Mouse (Mus musculus) forebrain, embryonic 13.5 days (tissue): Measurements from ENCODE around the gene Tcf3. TPM values are rescaled to one million over a fixed set of nuclear protein-coding genes. Genes with fewer than 3 reads are reported as not detected.

Experiments used
- ATAC-seq: fragments of 200-750 bp; cut with Nextera tagmentation; 2 replicates; pipeline ENCODE4 v1.8.0; 2017
- H3K27ac ChIP-seq: fragments of 300-500 bp; sonication (generic); 2 replicates; pipeline ENCODE4 v1.5.1; 2015; ENCODE audit warnings: inconsistent platforms, mild to moderate bottlenecking, moderate library complexity
- H3K27me3 ChIP-seq: fragments of 300-500 bp; sonication (generic); 2 replicates; pipeline ENCODE4 v1.6.1; 2015; ENCODE audit warnings: mild to moderate bottlenecking, inconsistent platforms
- H3K36me3 ChIP-seq: fragments of 300-500 bp; sonication (generic); 2 replicates; pipeline ENCODE4 v1.6.1; 2015; ENCODE audit warnings: mild to moderate bottlenecking, inconsistent platforms; ENCODE audit not compliant: poor library complexity, severe bottlenecking
- H3K4me1 ChIP-seq: fragments of 300-500 bp; sonication (generic); 2 replicates; pipeline ENCODE4 v1.6.1; 2015; ENCODE audit warnings: inconsistent platforms
- H3K4me2 ChIP-seq: fragments of 300-500 bp; sonication (generic); 2 replicates; pipeline ENCODE4 v1.6.1; 2015; ENCODE audit warnings: inconsistent platforms, mild to moderate bottlenecking, moderate library complexity
- H3K4me3 ChIP-seq: fragments of 300-500 bp; sonication (generic); 2 replicates; pipeline ENCODE4 v1.5.1; 2015; ENCODE audit warnings: mild to moderate bottlenecking, inconsistent platforms
- H3K9ac ChIP-seq: fragments of 300-500 bp; sonication (generic); 2 replicates; pipeline ENCODE4 v1.6.1; 2015; ENCODE audit warnings: mild to moderate bottlenecking, inconsistent platforms
- H3K9me3 ChIP-seq: fragments of 300-500 bp; sonication (generic); replicated peaks from 2 replicates; pipeline ENCODE4 v1.6.1; 2016; ENCODE audit warnings: inconsistent platforms
- WGBS: fragments of 180-500 bp; shearing (Covaris S2); methylation state at CpG from one replicate; pipeline ENCODE4 v1.1.7; 2015; 5-methylcytosine and 5-hydroxymethylcytosine counted together
- microRNA-seq: library from miRNA; unstranded; fragments of <30 nt; microRNA quantifications from one replicate; pipeline ENCODE4, GENCODE M21; 2016
- polyA plus RNA-seq: library from polyadenylated mRNA; unstranded; fragments of >200 nt; fragmentation: Nextera tagmentation; extraction: Ambion mirVana; gene quantifications from 2 replicates; pipeline ENCODE4 v1.2.1, GENCODE M21; 2015

Gene Tcf3
- polyA plus RNA-seq, 1 experiment from 2014 or later, result 112 TPM

DNA sequence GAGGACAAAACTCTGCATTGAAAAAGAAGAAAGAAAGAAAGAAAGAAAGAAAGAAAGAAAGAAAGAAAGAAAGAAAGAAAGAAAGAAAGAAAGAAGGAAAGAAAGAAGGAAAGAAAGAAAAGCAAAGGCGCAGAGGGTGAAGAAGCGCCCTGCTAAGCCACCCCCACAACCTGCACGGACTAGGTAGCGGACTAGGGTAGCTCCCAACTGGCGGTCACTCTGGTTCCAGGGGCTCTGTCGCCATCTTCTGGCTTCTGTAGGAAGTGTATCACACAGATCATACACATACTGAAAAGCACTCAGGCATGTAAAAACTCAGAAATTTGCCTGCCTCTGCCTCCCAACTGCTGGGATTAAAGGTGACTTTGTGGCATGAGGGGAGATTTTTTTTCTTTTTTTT is 59.4 kb downstream of the Tcf3 start:
- Histone ChIP-seq H3K27ac (no peak overlapping the region), H3K4me3 (no peak overlapping the region), H3K36me3 (0 out of 2 replicates have a peak, but pooled peaks cover under 1% of the 10 kb centered on the region), H3K9me3 (no peaks in the 10 kb centered on the region), H3K4me1 (peaks cover 14% of the 10 kb centered on the region), H3K27me3 (no peaks in the 10 kb centered on the region), H3K4me2 (no peak overlapping the region), H3K9ac (no peak overlapping the region)
- ATAC-seq, result no peak
- 16% methylated on average over 6 of the region's 6 CpGs for WGBS

DNA sequence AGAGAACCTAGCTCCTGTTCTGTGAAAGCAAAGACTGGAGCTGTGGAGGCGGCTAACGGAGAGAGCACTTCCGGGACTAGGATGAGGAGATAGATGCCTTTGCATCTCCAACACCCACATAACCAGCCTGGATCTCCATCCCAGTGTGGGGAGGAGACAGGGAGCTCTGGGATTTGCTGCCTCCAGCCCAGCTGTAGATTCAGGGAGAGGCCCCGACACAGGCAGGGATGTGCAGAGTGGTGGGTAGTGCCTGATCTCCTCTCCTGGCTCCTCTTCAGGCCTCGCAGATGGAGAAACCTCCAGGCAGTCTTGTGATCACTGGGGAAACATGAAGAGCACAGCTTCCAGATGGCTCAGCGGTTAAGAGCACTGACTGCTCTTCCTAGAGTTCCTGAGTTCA is 60.7 kb downstream of the Tcf3 start:
- H3K9me3 ChIP-seq, result no peaks in the 10 kb centered on the region
- ATAC-seq, result no peak
- H3K27me3 ChIP-seq, result peaks cover 2% of the 10 kb centered on the region; the same call in 1 of the 2 replicates
- 78% methylated on average over 6 of the region's 6 CpGs for WGBS
- H3K4me1 ChIP-seq, result peaks cover 14% of the 10 kb centered on the region
- H3K4me3 ChIP-seq, result no peak overlapping the region
- no peak overlapping the region for H3K4me2 ChIP-seq
- no peak overlapping the region; the same call in 1 of the 2 replicates for H3K9ac ChIP-seq
- H3K27ac ChIP-seq, result no peak overlapping the region
- no peaks in the 10 kb centered on the region for H3K36me3 ChIP-seq

DNA sequence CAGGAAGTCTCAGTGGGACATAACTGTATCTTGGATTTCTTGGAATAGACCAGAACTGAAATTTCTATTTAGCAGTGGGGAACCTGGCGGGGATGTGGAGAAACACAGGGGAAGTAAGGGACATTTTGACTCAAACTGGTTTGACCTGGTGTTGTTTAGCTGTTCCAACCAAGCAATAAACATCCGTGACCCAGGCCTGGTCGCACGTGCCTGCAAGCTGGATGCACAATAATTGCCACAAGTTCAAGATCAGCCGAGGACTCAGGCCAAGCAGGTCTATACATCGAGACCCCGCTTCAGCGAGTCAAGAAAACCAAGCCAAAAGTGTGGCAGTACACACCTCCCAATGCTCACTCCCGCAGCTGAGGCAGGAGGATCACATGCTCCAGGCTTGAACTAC is 61.5 kb downstream of the Tcf3 start:
- H3K4me1 ChIP-seq, result peaks cover 14% of the 10 kb centered on the region
- peak overlapping the region; percentile 32 for H3K9ac ChIP-seq
- no peaks in the 10 kb centered on the region for H3K36me3 ChIP-seq
- H3K27ac ChIP-seq, result no peak overlapping the region
- H3K4me3 ChIP-seq, result peak overlapping the region; percentile 20; the same call in 1 of the 2 replicates
- 51% methylated on average over 9 of the region's 9 CpGs for WGBS
- no peak for ATAC-seq
- no peaks in the 10 kb centered on the region for H3K9me3 ChIP-seq
- peak overlapping the region; percentile 47 for H3K4me2 ChIP-seq
- H3K27me3 ChIP-seq, result peaks cover 8% of the 10 kb centered on the region; the same call in 1 of the 2 replicates

DNA sequence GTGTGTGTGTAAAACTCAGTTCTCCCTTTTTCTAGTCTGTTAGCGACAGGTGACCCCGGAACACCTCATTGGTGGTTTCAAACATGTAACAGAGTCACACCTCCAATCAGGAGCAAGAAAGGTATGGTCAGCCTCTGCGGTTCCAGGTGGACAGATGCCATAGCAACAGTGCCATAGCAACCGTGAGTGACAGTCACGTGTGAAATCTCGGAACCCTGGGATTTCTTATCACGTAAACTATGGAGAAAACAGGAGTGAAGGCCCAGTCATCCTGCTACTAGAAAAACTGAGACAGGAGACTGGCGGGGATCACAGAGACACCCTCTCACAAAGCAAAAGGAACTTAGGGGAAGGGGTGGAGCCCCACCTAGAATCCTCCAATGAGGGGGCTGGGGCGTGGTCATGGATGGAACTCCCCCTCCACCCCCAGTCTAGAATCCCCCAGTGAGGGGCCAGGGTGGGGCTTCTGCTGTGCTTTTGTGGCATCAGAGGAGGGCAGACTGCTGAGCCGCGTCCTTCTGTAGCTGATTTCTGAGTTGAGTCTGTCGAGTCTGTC is 62.0 kb downstream of the Tcf3 start:
- peaks cover 12% of the 10 kb centered on the region; the same call in 1 of the 2 replicates for H3K27me3 ChIP-seq
- H3K4me3 ChIP-seq, result peak overlapping the region; percentile 20
- no peaks in the 10 kb centered on the region for H3K9me3 ChIP-seq
- WGBS, result 2% methylated on average over 12 of the region's 12 CpGs
- H3K36me3 ChIP-seq, result no peaks in the 10 kb centered on the region
- ATAC-seq, result peak; percentile 73
- peak overlapping the region; percentile 47 for H3K4me2 ChIP-seq
- peaks cover 14% of the 10 kb centered on the region for H3K4me1 ChIP-seq
- H3K27ac ChIP-seq, result no peak overlapping the region
- peak overlapping the region; percentile 32; the same call in 1 of the 2 replicates for H3K9ac ChIP-seq

DNA sequence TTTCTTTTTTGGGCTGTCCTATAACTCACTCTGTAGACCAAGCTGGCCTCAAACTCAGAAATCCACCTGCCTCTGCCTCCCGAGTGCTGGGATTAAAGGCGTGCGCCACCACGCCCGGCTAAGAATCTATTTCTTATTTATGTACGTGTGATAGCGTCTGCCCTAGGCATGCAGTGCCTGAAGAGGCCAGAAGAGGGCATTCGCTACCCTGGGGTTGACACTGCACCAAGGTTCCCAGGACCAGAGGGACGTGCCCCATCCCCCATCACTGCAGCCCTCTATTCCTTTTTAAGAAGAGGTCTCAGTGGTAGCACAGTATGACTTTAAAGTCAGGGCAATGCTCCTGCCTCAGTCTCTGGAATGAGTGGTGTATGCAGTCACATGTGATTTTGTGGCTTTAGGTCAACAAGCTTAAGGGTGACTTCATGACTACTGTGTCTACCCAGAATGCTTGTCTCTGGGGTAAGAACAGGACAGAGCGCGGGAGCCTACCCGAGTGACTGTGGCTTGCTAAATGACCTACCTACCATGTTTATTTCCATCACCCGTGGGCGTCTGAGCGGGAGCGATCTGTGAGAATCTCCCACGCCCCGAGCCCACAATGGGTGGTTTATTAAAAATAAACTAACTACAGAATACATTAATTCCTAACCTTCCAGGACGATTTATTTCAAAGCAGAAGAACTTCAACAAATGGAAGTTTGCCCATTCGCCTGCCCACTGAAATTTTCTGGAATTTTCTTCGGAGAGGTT is 63.3 kb downstream of the Tcf3 start:
- no peak for ATAC-seq
- H3K4me2 ChIP-seq, result no peak overlapping the region
- 84% methylated on average over 21 of the region's 21 CpGs for WGBS
- H3K27me3 ChIP-seq, result peaks cover 16% of the 10 kb centered on the region
- no peak overlapping the region for H3K9ac ChIP-seq
- peaks cover 14% of the 10 kb centered on the region for H3K4me1 ChIP-seq
- no peak overlapping the region for H3K27ac ChIP-seq
- no peaks in the 10 kb centered on the region for H3K9me3 ChIP-seq
- H3K4me3 ChIP-seq, result no peak overlapping the region
- no peaks in the 10 kb centered on the region for H3K36me3 ChIP-seq

DNA sequence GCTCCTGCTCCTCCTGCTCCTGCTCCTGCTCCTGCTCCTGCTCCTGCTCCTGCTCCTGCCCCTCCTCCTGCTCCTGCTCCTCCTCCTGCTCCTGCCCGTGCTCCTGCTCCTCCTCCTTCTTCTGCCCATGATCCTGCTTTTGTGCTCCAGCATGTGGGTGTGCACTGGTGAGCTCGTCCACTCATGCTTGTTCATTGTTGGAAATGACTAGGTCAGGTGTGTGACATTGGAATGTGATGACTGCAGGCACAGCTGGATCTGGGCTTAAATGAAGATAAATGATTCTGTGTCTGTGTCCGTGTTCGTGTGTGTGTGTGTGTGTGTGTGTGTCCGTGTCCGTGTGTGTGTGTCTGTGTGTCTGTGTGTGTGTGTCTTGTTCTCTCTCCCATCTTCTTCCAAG is 65.1 kb downstream of the Tcf3 start:
- WGBS, result 91% methylated on average over 6 of the region's 6 CpGs
- ATAC-seq, result no peak
- Histone ChIP-seq H3K27ac (no peak overlapping the region), H3K9me3 (no peaks in the 10 kb centered on the region), H3K9ac (no peak overlapping the region), H3K27me3 (peaks cover 24% of the 10 kb centered on the region), H3K4me1 (peaks cover 19% of the 10 kb centered on the region), H3K4me2 (no peak overlapping the region), H3K36me3 (no peaks in the 10 kb centered on the region), H3K4me3 (no peak overlapping the region)

DNA sequence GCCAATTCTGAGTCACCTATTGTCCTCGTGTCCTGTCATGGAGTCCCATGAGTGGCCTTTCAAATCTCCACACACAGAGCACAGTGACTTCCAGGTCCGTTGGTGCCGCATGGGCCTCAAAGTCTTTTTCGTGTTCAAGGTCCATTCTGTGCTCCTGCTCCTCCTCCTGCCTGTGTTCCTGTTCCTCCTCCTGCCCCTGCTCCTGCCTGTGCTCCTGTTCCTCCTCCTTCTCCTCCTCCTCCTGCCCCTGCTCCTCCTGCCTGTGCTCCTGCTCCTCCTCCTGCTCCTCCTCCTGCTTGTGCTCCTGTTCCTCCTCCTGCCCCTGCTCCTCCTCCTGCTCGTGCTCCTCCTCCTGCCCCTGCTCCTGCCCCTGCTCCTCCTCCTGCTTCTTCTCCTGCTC is 65.5 kb downstream of the Tcf3 start:
- Histone ChIP-seq H3K4me3 (no peak overlapping the region), H3K4me1 (peaks cover 19% of the 10 kb centered on the region), H3K36me3 (no peaks in the 10 kb centered on the region), H3K9me3 (no peaks in the 10 kb centered on the region), H3K4me2 (no peak overlapping the region), H3K27ac (no peak overlapping the region), H3K9ac (no peak overlapping the region), H3K27me3 (peaks cover 26% of the 10 kb centered on the region)
- WGBS, result 61% methylated on average over 5 of the region's 5 CpGs
- no peak for ATAC-seq

DNA sequence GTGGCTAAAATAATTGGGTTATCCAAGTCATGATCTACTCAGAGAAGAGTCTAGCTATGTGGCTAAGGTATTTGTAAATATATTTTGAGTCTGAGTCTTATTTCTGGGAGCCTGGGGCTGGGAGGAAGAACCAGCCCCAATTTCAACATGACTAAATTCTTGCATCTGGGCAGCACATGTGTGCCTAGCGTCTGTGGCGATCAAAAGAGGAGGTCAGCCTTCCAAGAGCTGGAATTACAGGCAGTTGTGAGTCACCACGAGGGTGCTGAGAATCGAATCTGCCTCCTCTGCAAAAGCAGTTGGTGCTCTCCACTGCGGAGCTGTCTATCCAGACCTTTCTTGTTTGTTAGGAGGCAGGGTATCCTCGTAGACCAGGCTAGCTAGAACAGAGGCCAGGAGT is 67.7 kb downstream of the Tcf3 start:
- ATAC-seq, result no peak
- H3K27ac ChIP-seq, result no peak overlapping the region
- H3K27me3 ChIP-seq, result peaks cover 31% of the 10 kb centered on the region
- no peak overlapping the region for H3K9ac ChIP-seq
- 72% methylated on average over 6 of the region's 6 CpGs for WGBS
- H3K4me1 ChIP-seq, result peaks cover 5% of the 10 kb centered on the region; the same call in 1 of the 2 replicates
- no peak overlapping the region for H3K4me2 ChIP-seq
- no peak overlapping the region for H3K4me3 ChIP-seq
- no peaks in the 10 kb centered on the region for H3K9me3 ChIP-seq
- no peaks in the 10 kb centered on the region for H3K36me3 ChIP-seq

DNA sequence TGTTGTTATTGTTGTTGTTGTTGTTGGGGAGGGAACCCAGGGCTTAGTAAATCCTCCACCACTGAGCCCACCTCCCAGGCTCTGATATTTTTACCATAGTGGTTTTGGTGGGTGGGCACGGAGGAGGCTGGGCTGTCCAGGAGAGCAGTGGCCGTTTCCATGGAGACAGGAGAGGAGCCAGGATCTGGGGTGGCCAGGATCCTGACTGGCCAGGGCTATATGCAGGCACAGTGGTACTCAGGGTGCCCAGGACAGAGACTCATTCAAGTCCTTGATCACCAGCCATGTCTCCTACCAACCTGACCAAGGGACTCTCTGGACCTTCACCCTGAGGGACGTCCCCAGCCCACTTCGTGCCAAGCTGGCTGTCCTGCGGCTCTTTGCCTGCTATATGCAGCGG is 69.7 kb downstream of the Tcf3 start:
- no peak for ATAC-seq
- no peaks in the 10 kb centered on the region for H3K9me3 ChIP-seq
- no peak overlapping the region for H3K27ac ChIP-seq
- no peaks in the 10 kb centered on the region for H3K36me3 ChIP-seq
- H3K4me3 ChIP-seq, result no peak overlapping the region
- H3K27me3 ChIP-seq, result peaks cover 50% of the 10 kb centered on the region
- peaks cover 5% of the 10 kb centered on the region; the same call in 1 of the 2 replicates for H3K4me1 ChIP-seq
- H3K4me2 ChIP-seq, result no peak overlapping the region
- 33% methylated on average over 6 of the region's 6 CpGs for WGBS
- H3K9ac ChIP-seq, result no peak overlapping the region

Small RNA genes within 50 kb of the gene (microRNA-seq; reads per million reads assigned to microRNA genes)
- gene Gm22721, result not detected

Other genes starting within 250 kb of the Tcf3 start
- 62.1 and 64.7 TPM in 2 replicates for gene Mum1, start 207.2 kb downstream of the Tcf3 start, polyA plus RNA-seq
- 267 and 274 TPM in 2 replicates for gene Ndufs7, start 184.5 kb downstream of the Tcf3 start, polyA plus RNA-seq
- gene Gamt, start 172.6 kb downstream of the Tcf3 start, polyA plus RNA-seq, result 18.2 and 18.3 TPM in 2 replicates
- gene Dazap1, start 172.2 kb downstream of the Tcf3 start, polyA plus RNA-seq, result 61.7 and 64.9 TPM in 2 replicates
- 805 and 828 TPM in 2 replicates for gene Rps15, start 141.2 kb downstream of the Tcf3 start, polyA plus RNA-seq
- gene Apc2, start 137.7 kb downstream of the Tcf3 start, polyA plus RNA-seq, result 129 and 140 TPM in 2 replicates
- 42.7 and 43.3 TPM in 2 replicates for gene 2310011J03Rik, start 113.1 kb downstream of the Tcf3 start, polyA plus RNA-seq
- 2.9 and 3.0 TPM in 2 replicates for gene Pcsk4, start 104.1 kb downstream of the Tcf3 start, polyA plus RNA-seq
- gene Reep6, start 103.7 kb downstream of the Tcf3 start, polyA plus RNA-seq, result 2.0 and 3.0 TPM in 2 replicates
- 0.18 and 0.21 TPM in 2 replicates for gene Adamtsl5, start 85.2 kb downstream of the Tcf3 start, polyA plus RNA-seq
- 0.40 and 0.64 TPM in 2 replicates for gene Plk5, start 77.2 kb downstream of the Tcf3 start, polyA plus RNA-seq
- gene Mex3d, start 46.0 kb downstream of the Tcf3 start, polyA plus RNA-seq, result 15.5 and 16.6 TPM in 2 replicates
- gene Mbd3, start 34.1 kb downstream of the Tcf3 start, polyA plus RNA-seq, result 304 and 319 TPM in 2 replicates
- 593 and 623 TPM in 2 replicates for gene Uqcr11, start 26.8 kb downstream of the Tcf3 start, polyA plus RNA-seq
- gene Onecut3, start 61.2 kb upstream of the Tcf3 start, polyA plus RNA-seq, result 0.35 and 0.57 TPM in 2 replicates
- 0.33 and 0.36 TPM in 2 replicates for gene Atp8b3, start 105.5 kb upstream of the Tcf3 start, polyA plus RNA-seq
- gene Rexo1, start 127.9 kb upstream of the Tcf3 start, polyA plus RNA-seq, result 27.5 and 30.8 TPM in 2 replicates
- 6.6 and 7.5 TPM in 2 replicates for gene Klf16, start 143.7 kb upstream of the Tcf3 start, polyA plus RNA-seq
- 72.3 and 74.9 TPM in 2 replicates for gene Abhd17a, start 156.7 kb upstream of the Tcf3 start, polyA plus RNA-seq
- gene Scamp4, start 169.2 kb upstream of the Tcf3 start, polyA plus RNA-seq, result 56.7 and 69.6 TPM in 2 replicates
- 4.8 and 6.7 TPM in 2 replicates for gene Adat3, start 169.2 kb upstream of the Tcf3 start, polyA plus RNA-seq
- gene Gm49322, start 172.4 kb upstream of the Tcf3 start, polyA plus RNA-seq, result 4.0 and 4.4 TPM in 2 replicates
- 55.0 and 73.2 TPM in 2 replicates for gene Csnk1g2, start 189.2 kb upstream of the Tcf3 start, polyA plus RNA-seq
- gene Btbd2, start 223.4 kb upstream of the Tcf3 start, polyA plus RNA-seq, result 59.2 and 61.2 TPM in 2 replicates
- gene Mknk2, start 244.5 kb upstream of the Tcf3 start, polyA plus RNA-seq, result 52.3 and 55.1 TPM in 2 replicates